Mouse (Mus musculus) kidney, adult 2 months (tissue): Measurements from ENCODE around the gene Fem1a.

Experiments used
- CTCF ChIP-seq: fragments of 200-500 bp; conservative IDR thresholded peaks from 2 replicates; pipeline ENCODE4 v1.5.1; 2011; ENCODE audit warnings: low read depth, mild to moderate bottlenecking, control low read depth, low read length, moderate library complexity, mixed read lengths; ENCODE audit not compliant: insufficient read depth, insufficient read length
- POLR2A ChIP-seq: fragments of 200-500 bp; IDR thresholded peaks from one replicate; pipeline ENCODE4 v1.6.1; 2011; ENCODE audit warnings: low read depth, low read length, control low read depth

- TF ChIP-seq CTCF (no peak), POLR2A (no peak)
Observed at GRCm38 (mm10) chr17:56259301-56260037, 2.9 kb downstream of the Fem1a start.
